ENCODE assay signal across 20 mouse cellular contexts in genomic region chr19:53934046-53934445, GRCm38 (mm10). TPM values are rescaled to one million over a fixed set of nuclear protein-coding genes. Genes with fewer than 3 reads are reported as not detected.
DNase-seq lines count a peak whose midpoint lies in the region; ATAC-seq and TF ChIP-seq lines count a peak whose summit lies in the region.
"Had no signal": no experiment of that assay in that cellular context is flagged by ENCODE, and none has a peak within 500 bp of the region (broad histone marks: within the 10 kb centered on the region; RNA-seq: fewer than 3 reads in every experiment).

No protein-coding gene starts in this region.

- no peak for TF ChIP-seq CTCF in gastrocnemius, adult 2 months (IDR thresholded peaks at IDR 0.05)
- no peak for TF ChIP-seq CTCF in kidney, adult 2 months (conservative IDR thresholded peaks at IDR 0.05; ENCODE audit: insufficient read depth, insufficient read length, low read depth, low read length)
- no peak for TF ChIP-seq CTCF in stomach, postnatal 0 days (IDR thresholded peaks at IDR 0.05; ENCODE audit: low read depth)

- ATAC-seq in stomach, embryonic 14.5 days (ENCODE audit: insufficient number of reproducible peaks, insufficient read depth, low FRiP score, low read depth), result no peak
- no peak for ATAC-seq in stomach, postnatal 0 days (ENCODE audit: low FRiP score, low TSS enrichment)
- no peak for ATAC-seq in forebrain, embryonic 14.5 days
- ATAC-seq: CD4-positive, CD25-positive, alpha-beta regulatory T cell, adult 4 months; forebrain, embryonic 16.5 days; hindbrain, postnatal 0 days had no signal

- no peak for DNase-seq in gastrocnemius, adult 2 months
- no peak for DNase-seq in gastrocnemius, adult 18-20 months (ENCODE audit: low spot score)
- peak; percentile 13 for DNase-seq in kidney, adult 2 months
- no peak for DNase-seq in kidney, postnatal 4 days
- no peak for DNase-seq in stomach, postnatal 0 days (ENCODE audit: low spot score)
- no peak for DNase-seq in forebrain, embryonic 14.5 days (ENCODE audit: low spot score)
- DNase-seq: adrenal gland, postnatal 14 days; B cell, adult 2 months; cerebellum, adult 18-20 months; cerebellum, adult 9-11 months; cerebellum, postnatal 36 days; gastrocnemius, postnatal 25 days had no signal

- intact Hi-C loops in gastrocnemius, adult 2 months (cut with DNase I), result no loop called here

- TF ChIP-seq POLR2A in kidney, adult 2 months (IDR thresholded peaks at IDR 0.05; ENCODE audit: low read depth, low read length), result no peak

- no peak overlapping the region for H3K4me3 ChIP-seq in gastrocnemius, adult 2 months
- no peak overlapping the region for H3K4me3 ChIP-seq in kidney, adult 2 months (ENCODE audit: insufficient read depth, low read depth, low read length)
- H3K4me3 ChIP-seq in stomach, embryonic 14.5 days (ENCODE audit: low read depth, low read length), result no peak overlapping the region
- H3K4me3 ChIP-seq in stomach, postnatal 0 days (ENCODE audit: low read depth, low read length), result no peak overlapping the region
- no peak overlapping the region for H3K4me3 ChIP-seq in forebrain, embryonic 14.5 days (ENCODE audit: low read depth, low read length)
- H3K4me3 ChIP-seq: embryonic facial prominence, embryonic 10.5 days; heart, embryonic 13.5 days; hindbrain, embryonic 13.5 days had no signal

- H3K4me2 ChIP-seq in stomach, embryonic 14.5 days (replicated peaks; ENCODE audit: low read depth, low read length), result no peak overlapping the region
- H3K4me2 ChIP-seq in stomach, postnatal 0 days (replicated peaks; ENCODE audit: low read depth), result no peak overlapping the region
- no peak overlapping the region for H3K4me2 ChIP-seq in forebrain, embryonic 14.5 days (ENCODE audit: low read length)
- H3K4me2 ChIP-seq: heart, embryonic 13.5 days; hindbrain, embryonic 13.5 days had no signal

- no peaks in the 10 kb centered on the region for H3K9me3 ChIP-seq in stomach, embryonic 14.5 days (ENCODE audit: control insufficient read depth, low read depth, low read length)
- no peaks in the 10 kb centered on the region for H3K9me3 ChIP-seq in stomach, postnatal 0 days (ENCODE audit: control insufficient read depth, low read length)
- H3K9me3 ChIP-seq in forebrain, embryonic 14.5 days (replicated peaks; ENCODE audit: control insufficient read depth, low read length), result no peaks in the 10 kb centered on the region
- H3K9me3 ChIP-seq: embryonic facial prominence, embryonic 10.5 days; G1E; heart, embryonic 13.5 days; hindbrain, embryonic 13.5 days had no signal

- no peaks in the 10 kb centered on the region for H3K4me1 ChIP-seq in kidney, adult 2 months (ENCODE audit: control insufficient read depth, insufficient read depth, low read length)
- H3K4me1 ChIP-seq in stomach, embryonic 14.5 days (ENCODE audit: control insufficient read depth, insufficient read depth, low read length), result no peaks in the 10 kb centered on the region
- no peaks in the 10 kb centered on the region for H3K4me1 ChIP-seq in stomach, postnatal 0 days (replicated peaks; ENCODE audit: control insufficient read depth, insufficient read depth)
- no peaks in the 10 kb centered on the region for H3K4me1 ChIP-seq in forebrain, embryonic 14.5 days (ENCODE audit: control insufficient read depth, insufficient read depth, low read length)
- H3K4me1 ChIP-seq: embryonic facial prominence, embryonic 10.5 days; hindbrain, embryonic 13.5 days had no signal

- peaks cover 2% of the 10 kb centered on the region; the same call in 1 of the 2 replicates for H3K36me3 ChIP-seq in kidney, adult 2 months (ENCODE audit: control insufficient read depth, insufficient read depth, low read length)
- H3K36me3 ChIP-seq in stomach, embryonic 14.5 days (ENCODE audit: control insufficient read depth, insufficient read depth, low read length), result peaks cover 31% of the 10 kb centered on the region
- peaks cover 5% of the 10 kb centered on the region; the same call in 1 of the 2 replicates for H3K36me3 ChIP-seq in stomach, postnatal 0 days (ENCODE audit: control insufficient read depth, insufficient read depth, low read length)
- H3K36me3 ChIP-seq in forebrain, embryonic 14.5 days (ENCODE audit: control insufficient read depth, insufficient read depth, low read length), result peaks cover 55% of the 10 kb centered on the region

- H3K9ac ChIP-seq in stomach, embryonic 14.5 days (replicated peaks; ENCODE audit: low read depth, low read length), result no peak overlapping the region
- H3K9ac ChIP-seq in stomach, postnatal 0 days (ENCODE audit: low read length), result no peak overlapping the region
- no peak overlapping the region for H3K9ac ChIP-seq in forebrain, embryonic 14.5 days (ENCODE audit: low read length)
- H3K9ac ChIP-seq: heart, embryonic 13.5 days; hindbrain, embryonic 13.5 days had no signal

- TF ChIP-seq EP300 in stomach, postnatal 0 days (optimal IDR thresholded peaks at IDR 0.05), result no peak

- no peaks in the 10 kb centered on the region for H3K27me3 ChIP-seq in kidney, adult 2 months (replicated peaks; ENCODE audit: control insufficient read depth, insufficient read depth, low read length)
- no peaks in the 10 kb centered on the region for H3K27me3 ChIP-seq in stomach, embryonic 14.5 days (ENCODE audit: control insufficient read depth, insufficient read depth, low read length)
- no peaks in the 10 kb centered on the region for H3K27me3 ChIP-seq in stomach, postnatal 0 days (ENCODE audit: control insufficient read depth, insufficient read depth, low read length)
- no peaks in the 10 kb centered on the region for H3K27me3 ChIP-seq in forebrain, embryonic 14.5 days (replicated peaks; ENCODE audit: control insufficient read depth, insufficient read depth, low read length)
- H3K27me3 ChIP-seq: heart, embryonic 13.5 days; hindbrain, embryonic 13.5 days had no signal

- H3K27ac ChIP-seq in gastrocnemius, adult 2 months, result peak overlapping the region; percentile 66
- H3K27ac ChIP-seq in kidney, adult 2 months (ENCODE audit: insufficient read depth, low read depth, low read length), result no peak overlapping the region
- 0 out of 2 replicates have a peak overlapping the region, but pooled peaks have one; percentile 15 for H3K27ac ChIP-seq in stomach, embryonic 14.5 days (ENCODE audit: low read length)
- no peak overlapping the region for H3K27ac ChIP-seq in stomach, postnatal 0 days (replicated peaks)
- H3K27ac ChIP-seq in forebrain, embryonic 14.5 days (ENCODE audit: low read depth, low read length), result no peak overlapping the region
- H3K27ac ChIP-seq: embryonic facial prominence, embryonic 10.5 days; heart, embryonic 13.5 days; hindbrain, embryonic 13.5 days; hindbrain, postnatal 0 days had no signal

RNA-seq across cellular contexts. Expression of gene Shoc2, which starts 10.1 kb away (rescaled TPM):
- 10 to 100 TPM; 24.0 to 28.3 TPM for total RNA-seq in gastrocnemius, adult 2 months (2021)
- 10 to 100 TPM; 21.9 to 26.0 TPM for total RNA-seq in gastrocnemius, adult 18-20 months (2021)
- polyA plus RNA-seq in kidney, adult 2 months (2012; rRNA removed), result 16.3 and 19.1 TPM in 2 replicates
- 61.8 and 68.0 TPM in 2 replicates for polyA plus RNA-seq in stomach, embryonic 14.5 days (2014; fragmentation: Nextera tagmentation; extraction: Ambion mirVana)
- 31.7 and 33.9 TPM in 2 replicates for polyA plus RNA-seq in stomach, postnatal 0 days (2015; fragmentation: Nextera tagmentation; extraction: Ambion mirVana)
- 49.6 and 61.1 TPM in 2 replicates for polyA plus RNA-seq in forebrain, embryonic 14.5 days (2014; fragmentation: Nextera tagmentation; extraction: Ambion mirVana)

RNA-seq across cellular contexts. Expression of gene Bbip1, which starts 10.4 kb away (rescaled TPM):
- total RNA-seq in gastrocnemius, adult 2 months (2021), result 10 to 100 TPM; 33.3 to 40.6 TPM
- total RNA-seq in gastrocnemius, adult 18-20 months (2021), result 10 to 100 TPM; 39.2 to 40.7 TPM
- 9.4 and 12.6 TPM in 2 replicates for polyA plus RNA-seq in kidney, adult 2 months (2012; rRNA removed)
- 94.8 and 100 TPM in 2 replicates for polyA plus RNA-seq in stomach, embryonic 14.5 days (2014; fragmentation: Nextera tagmentation; extraction: Ambion mirVana)
- 48.7 and 52.8 TPM in 2 replicates for polyA plus RNA-seq in stomach, postnatal 0 days (2015; fragmentation: Nextera tagmentation; extraction: Ambion mirVana)
- polyA plus RNA-seq in forebrain, embryonic 14.5 days (2014; fragmentation: Nextera tagmentation; extraction: Ambion mirVana), result 174 and 180 TPM in 2 replicates

RNA-seq across cellular contexts. Expression of gene Pdcd4, which starts 42.0 kb away (rescaled TPM):
- 10 to 100 TPM; 14.8 to 16.8 TPM for total RNA-seq in gastrocnemius, adult 2 months (2021)
- total RNA-seq in gastrocnemius, adult 18-20 months (2021), result 10 to 100 TPM; 16.4 to 16.5 TPM
- polyA plus RNA-seq in kidney, adult 2 months (2012; rRNA removed), result 6.4 and 10.3 TPM in 2 replicates
- 115 and 123 TPM in 2 replicates for polyA plus RNA-seq in stomach, embryonic 14.5 days (2014; fragmentation: Nextera tagmentation; extraction: Ambion mirVana)
- polyA plus RNA-seq in stomach, postnatal 0 days (2015; fragmentation: Nextera tagmentation; extraction: Ambion mirVana), result 204 and 217 TPM in 2 replicates
- 62.1 and 75.4 TPM in 2 replicates for polyA plus RNA-seq in forebrain, embryonic 14.5 days (2014; fragmentation: Nextera tagmentation; extraction: Ambion mirVana)

Comparison
In these comparisons a context has a peak if more than half of its experiments do, and no peak if none do; other contexts are left out.
1. H3K27ac ChIP-seq: peak in gastrocnemius, adult 2 months (single experiment) and stomach, embryonic 14.5 days (single experiment); none in kidney, adult 2 months (single experiment), stomach, postnatal 0 days (single experiment) and forebrain, embryonic 14.5 days (single experiment).